ENCODE assay signal across 8 mouse cellular contexts in genomic region chr12:84416834-84417604, GRCm38 (mm10). TPM values are rescaled to one million over a fixed set of nuclear protein-coding genes. Genes with fewer than 3 reads are reported as not detected.
A peak's percentile ranks its signal among the peaks of the same experiment; 100 is the strongest.
DNase-seq lines count a peak whose midpoint lies in the region; ATAC-seq and TF ChIP-seq lines count a peak whose summit lies in the region.

Gene Rnf113a2 (plus strand): TSS chr12:84417196.

- TF ChIP-seq CTCF in G1E (IDR thresholded peaks at IDR 0.05; ENCODE audit: low read depth, low read length): no peak
- no peak for TF ChIP-seq CTCF in thymus, adult 2 months (IDR thresholded peaks at IDR 0.05; ENCODE audit: borderline replicate concordance, control insufficient read depth, extremely low read depth, insufficient read depth, low read length, poor library complexity)

- peak; percentile 91 for ATAC-seq in G1E (ENCODE audit: extremely low read depth, insufficient number of reproducible peaks, low FRiP score, poor library complexity, severe bottlenecking)
- ATAC-seq in frontal cortex, adult (ENCODE audit: low TSS enrichment): peak; percentile 95
- peak; percentile 93 for ATAC-seq in lung, embryonic 16.5 days (ENCODE audit: low read depth)

- H3K4me3 ChIP-seq in G1E (ENCODE audit: low read depth, low read length): peak within 1 kb of the TSS; percentile 78
- H3K4me3 ChIP-seq in hindbrain, embryonic 10.5 days: peak within 1 kb of the TSS; percentile 62
- H3K4me3 ChIP-seq in lung, embryonic 16.5 days (ENCODE audit: low read length): peak within 1 kb of the TSS; percentile 71
- H3K4me3 ChIP-seq in thymus, adult 2 months (ENCODE audit: control insufficient read depth, insufficient read depth, low read length): peak within 1 kb of the TSS; percentile 74

- 4% methylated on average over 50 of the region's 50 CpGs for WGBS in hindbrain, embryonic 10.5 days
- 3% methylated on average over 50 of the region's 50 CpGs for WGBS in lung, embryonic 16.5 days
- WGBS in thymus, adult 2 months: 4% methylated on average over 50 of the region's 50 CpGs

- peaks cover 17% of the 10 kb centered on the region for H3K4me1 ChIP-seq in G1E (ENCODE audit: insufficient read depth, low read depth, low read length)
- H3K4me1 ChIP-seq in hindbrain, embryonic 10.5 days (replicated peaks): peaks cover 8% of the 10 kb centered on the region; the same call in 1 of the 2 replicates
- H3K4me1 ChIP-seq in lung, embryonic 16.5 days (replicated peaks; ENCODE audit: control insufficient read depth, insufficient read depth, low read length): peaks cover 4% of the 10 kb centered on the region; the same call in 1 of the 2 replicates
- H3K4me1 ChIP-seq in thymus, adult 2 months (replicated peaks; ENCODE audit: control insufficient read depth, insufficient read depth, low read length): peaks cover 8% of the 10 kb centered on the region

- H3K4me2 ChIP-seq in lung, embryonic 16.5 days (ENCODE audit: low read depth, low read length): peak within 1 kb of the TSS; percentile 92

- peak; percentile 95 for DNase-seq in G1E (ENCODE audit: low spot score)
- DNase-seq in cerebellum, adult 9-10 months: peak; percentile 77
- peak; percentile 82 for DNase-seq in hindbrain, embryonic 10.5 days (ENCODE audit: low spot score)
- peak; percentile 88 for DNase-seq in layer of hippocampus, adult 9-11 months
- DNase-seq in ovary, adult 18-20 months (ENCODE audit: low spot score): peak; percentile 64
- peak; percentile 83 for DNase-seq in thymus, adult 2 months

- H3K9ac ChIP-seq in lung, embryonic 16.5 days (ENCODE audit: low read length): peak within 1 kb of the TSS; percentile 78

- H3K9me3 ChIP-seq in G1E (replicated peaks): no peaks in the 10 kb centered on the region
- peaks cover 8% of the 10 kb centered on the region; the same call in 1 of the 2 replicates for H3K9me3 ChIP-seq in hindbrain, embryonic 10.5 days
- H3K9me3 ChIP-seq in lung, embryonic 16.5 days (ENCODE audit: control insufficient read depth, low read length): peaks cover 3% of the 10 kb centered on the region

- peak within 1 kb of the TSS; percentile 86 for H3K27ac ChIP-seq in hindbrain, embryonic 10.5 days
- H3K27ac ChIP-seq in lung, embryonic 16.5 days (ENCODE audit: low read length): peak within 1 kb of the TSS; percentile 42; the same call in 1 of the 2 replicates
- H3K27ac ChIP-seq in thymus, adult 2 months (ENCODE audit: control insufficient read depth, insufficient read depth, low read length): peak within 1 kb of the TSS; percentile 35

- H3K36me3 ChIP-seq in G1E (replicated peaks): peaks cover 21% of the 10 kb centered on the region
- H3K36me3 ChIP-seq in hindbrain, embryonic 10.5 days: peaks cover 5% of the 10 kb centered on the region; the same call in 1 of the 2 replicates
- H3K36me3 ChIP-seq in lung, embryonic 16.5 days (ENCODE audit: control insufficient read depth, insufficient read depth, low read length): no peaks in the 10 kb centered on the region
- no peaks in the 10 kb centered on the region for H3K36me3 ChIP-seq in thymus, adult 2 months (ENCODE audit: control insufficient read depth, insufficient read depth, low read length)

- TF ChIP-seq POLR2A in thymus, adult 2 months (IDR thresholded peaks at IDR 0.05; ENCODE audit: control insufficient read depth, extremely low read depth, insufficient read depth, low read length, poor library complexity): peak; percentile 72

- H3K27me3 ChIP-seq in G1E (ENCODE audit: insufficient read depth, low read length): no peaks in the 10 kb centered on the region
- H3K27me3 ChIP-seq in hindbrain, embryonic 10.5 days (ENCODE audit: insufficient read depth, poor library complexity, severe bottlenecking): peaks cover 5% of the 10 kb centered on the region; the same call in 1 of the 2 replicates
- no peaks in the 10 kb centered on the region for H3K27me3 ChIP-seq in lung, embryonic 16.5 days (ENCODE audit: control insufficient read depth, insufficient read depth, low read depth, low read length)
- H3K27me3 ChIP-seq in thymus, adult 2 months (ENCODE audit: control insufficient read depth, insufficient read depth, low read length): no peaks in the 10 kb centered on the region

RNA-seq across cellular contexts. Expression of gene Rnf113a2, which starts in this region (rescaled TPM):
- total RNA-seq in G1E (2014; fragmentation: Nextera tagmentation) (53.0 and 73.5 TPM in 2 replicates), G1E (2017) (55.6 and 59.1 TPM in 2 replicates)
- polyA plus RNA-seq in G1E (2012): 47.9 and 48.1 TPM in 2 replicates
- 23.3 and 24.1 TPM in 2 replicates for polyA plus RNA-seq in hindbrain, embryonic 10.5 days (2016; fragmentation: Nextera tagmentation; extraction: Ambion mirVana)
- polyA plus RNA-seq in lung, embryonic 16.5 days (2015; fragmentation: Nextera tagmentation; extraction: Ambion mirVana): 22.8 and 25.1 TPM in 2 replicates
- 7.1 and 7.6 TPM in 2 replicates for polyA plus RNA-seq in thymus, adult 2 months (2012; rRNA removed)

Comparison
In these comparisons a context has a peak if more than half of its experiments do, and no peak if none do; other contexts are left out.
1. Peak in every context shown above with its lines: DNase-seq, ATAC-seq, H3K4me3 ChIP-seq and H3K27ac ChIP-seq.
2. H3K27ac ChIP-seq: peak in every context shown above with its lines; median percentile 86 in hindbrain, embryonic 10.5 days; 42 in lung, embryonic 16.5 days; 35 in thymus, adult 2 months.